In genomic region chr16:13440468-13440867, GRCm38 (mm10) we compare ENCODE assay signal across 8 mouse cellular contexts.
DNase-seq lines count a peak whose midpoint lies in the region; ATAC-seq and TF ChIP-seq lines count a peak whose summit lies in the region.

No protein-coding gene starts in this region.

- peak; percentile 89 for TF ChIP-seq CTCF in layer of hippocampus, adult 2 months (conservative IDR thresholded peaks at IDR 0.05)
- peak; percentile 38; the same call in 1 of the 2 replicates for TF ChIP-seq CTCF in bone marrow macrophage, adult 2 months (IDR thresholded peaks at IDR 0.05; ENCODE audit: low read depth, low read length)

- no peak overlapping the region for H3K27ac ChIP-seq in layer of hippocampus, adult 2 months
- no peak overlapping the region for H3K27ac ChIP-seq in bone marrow macrophage, adult 2 months (ENCODE audit: insufficient read depth, low read depth, low read length)

- intact Hi-C loops in heart, postnatal 36 days (cut with DNase I), result loop anchor here (1.0 kb wide), 2 partner anchors 280 to 323 kb away; no protein-coding TSS in a partner anchor

- H3K4me3 ChIP-seq in layer of hippocampus, adult 2 months, result no peak overlapping the region
- H3K4me3 ChIP-seq in bone marrow macrophage, adult 2 months (ENCODE audit: insufficient read depth, low read length), result no peak overlapping the region

- peak; percentile 50 for ATAC-seq in megakaryocyte progenitor cell, adult 5-6 weeks (replicated peaks; ENCODE audit: poor library complexity)

- H3K4me1 ChIP-seq in bone marrow macrophage, adult 2 months (ENCODE audit: control insufficient read depth, insufficient read depth, low read length), result no peaks in the 10 kb centered on the region

- peak in 1 of 2 experiments; percentile 39 for DNase-seq in layer of hippocampus, adult 2 months (ENCODE audit: low spot score in 2 of 2)
- no peak for DNase-seq in layer of hippocampus, adult 9-10 months (ENCODE audit: low spot score)
- peak; percentile 67 for DNase-seq in ES-CJ7 (ENCODE audit: low read depth, low spot score)
- peak; percentile 56 to 66 for DNase-seq in heart, postnatal 36 days
- peak; percentile 22 for DNase-seq in yolk sac, embryonic 10.5 days (ENCODE audit: low spot score)
- no peak for DNase-seq in right cerebral cortex, postnatal 36 days (ENCODE audit: low spot score in 2 of 2)

- TF ChIP-seq POLR2A in bone marrow macrophage, adult 2 months (IDR thresholded peaks at IDR 0.05; ENCODE audit: borderline replicate concordance, low read depth, low read length), result no peak

Comparison
In these comparisons a context has a peak if more than half of its experiments do, and no peak if none do; other contexts are left out.
1. DNase-seq: peak in ES-CJ7 (single experiment), heart, postnatal 36 days (2 of 2) and yolk sac, embryonic 10.5 days (single experiment); none in layer of hippocampus, adult 9-10 months (single experiment) and right cerebral cortex, postnatal 36 days (0 of 2).